Mouse (Mus musculus) embryonic facial prominence, embryonic 10.5 days (tissue): ENCODE results near the gene Lipm. TPM values are rescaled to one million over a fixed set of nuclear protein-coding genes. Genes with fewer than 3 reads are reported as not detected.

ENCODE experiments used
- DNase-seq: peaks from one replicate; pipeline ENCODE4 v3.0.0-alpha.2; 2017; ENCODE audit warnings: low spot score
- H3K27ac ChIP-seq: fragments of 300-500 bp; sonication (generic); replicated peaks from 2 replicates; pipeline ENCODE4 v1.5.1; 2016; ENCODE audit warnings: mild to moderate bottlenecking
- H3K27me3 ChIP-seq: fragments of 300-500 bp; sonication (generic); replicated peaks from 2 replicates; pipeline ENCODE4 v1.6.1; 2016; ENCODE audit warnings: low read depth, mild to moderate bottlenecking; ENCODE audit not compliant: poor library complexity, severe bottlenecking
- H3K36me3 ChIP-seq: fragments of 300-500 bp; sonication (generic); replicated peaks from 2 replicates; pipeline ENCODE4 v1.6.1; 2016; ENCODE audit warnings: mild to moderate bottlenecking, moderate library complexity
- H3K4me1 ChIP-seq: fragments of 300-500 bp; sonication (generic); 2 replicates; pipeline ENCODE4 v1.6.1; 2016
- H3K4me3 ChIP-seq: fragments of 300-500 bp; sonication (generic); 2 replicates; pipeline ENCODE4 v1.5.1; 2016; ENCODE audit warnings: mild to moderate bottlenecking, moderate library complexity
- H3K9me3 ChIP-seq: fragments of 300-500 bp; sonication (generic); 2 replicates; pipeline ENCODE4 v1.6.1; 2016; ENCODE audit warnings: mild to moderate bottlenecking
- WGBS: fragments of 180-500 bp; shearing (Covaris S2); methylation state at CpG from one replicate; pipeline ENCODE4 v1.1.7; 2016; 5-methylcytosine and 5-hydroxymethylcytosine counted together
- polyA plus RNA-seq: library from polyadenylated mRNA; unstranded; fragments of >200 nt; fragmentation: Nextera tagmentation; extraction: Ambion mirVana; gene quantifications from 2 replicates; pipeline ENCODE4 v1.2.1, GENCODE M21; 2016

Lipm gene
- not detected in 2 replicates for polyA plus RNA-seq

DNA sequence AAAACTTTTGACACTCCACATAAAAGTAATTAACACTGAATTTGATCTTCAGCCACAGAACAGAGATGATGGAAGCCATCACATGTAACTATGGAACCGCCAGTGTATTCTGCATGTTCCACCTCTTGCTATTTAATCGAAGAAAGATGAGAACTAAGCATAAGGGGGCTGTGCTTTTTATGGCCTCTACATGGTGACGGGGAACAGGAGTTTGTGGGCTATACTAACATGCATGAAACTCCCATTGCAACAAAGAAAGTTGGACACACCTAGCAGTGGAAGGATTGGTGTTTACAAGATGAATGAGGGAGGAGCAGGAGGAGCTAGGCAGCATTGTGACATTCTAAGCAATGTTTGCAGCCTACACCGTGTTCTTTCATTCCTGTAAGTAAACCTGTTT lies at the start of gene Lipm:
Gene Lipm (plus strand): TSS at position 301 of the 400 bp plus-strand sequence.
- Histone ChIP-seq H3K4me3 (no peak within 1 kb of the TSS), H3K27ac (no peak within 1 kb of the TSS)
- WGBS, result 86% methylated on average over 4 of the region's 4 CpGs

DNA sequence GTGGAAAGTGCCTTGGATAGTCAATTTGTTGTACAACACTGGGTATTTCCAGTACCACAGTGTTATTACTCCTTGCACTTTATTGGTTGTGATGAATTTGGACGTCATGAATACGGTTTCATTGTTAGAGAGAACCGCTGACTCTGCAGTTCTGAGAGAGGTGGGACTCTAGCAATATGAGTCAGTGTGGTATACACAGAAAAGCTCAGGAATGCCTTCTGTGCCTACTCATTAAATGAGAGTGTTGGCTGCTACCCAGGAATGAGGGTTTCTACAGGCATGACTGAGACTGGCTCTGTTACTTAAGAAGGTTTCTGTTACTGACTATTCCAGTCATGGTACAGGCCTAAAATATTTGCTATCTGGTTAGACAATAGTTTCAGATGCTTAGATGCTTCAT lies 49.2 kb upstream of the Lipm start:
- Histone ChIP-seq H3K27ac (no peak overlapping the region), H3K4me3 (no peak overlapping the region), H3K27me3 (no peaks in the 10 kb centered on the region), H3K36me3 (no peaks in the 10 kb centered on the region), H3K4me1 (no peaks in the 10 kb centered on the region), H3K9me3 (no peaks in the 10 kb centered on the region)
- 90% methylated on average over 3 of the region's 3 CpGs for WGBS
- DNase-seq, result no peak

More for the DNA sequence above, at the start of gene Lipm:
- Histone ChIP-seq H3K4me1 (no peaks in the 10 kb centered on the region), H3K36me3 (no peaks in the 10 kb centered on the region), H3K9me3 (no peaks in the 10 kb centered on the region), H3K27me3 (no peaks in the 10 kb centered on the region)
- DNase-seq, result no peak

DNA sequence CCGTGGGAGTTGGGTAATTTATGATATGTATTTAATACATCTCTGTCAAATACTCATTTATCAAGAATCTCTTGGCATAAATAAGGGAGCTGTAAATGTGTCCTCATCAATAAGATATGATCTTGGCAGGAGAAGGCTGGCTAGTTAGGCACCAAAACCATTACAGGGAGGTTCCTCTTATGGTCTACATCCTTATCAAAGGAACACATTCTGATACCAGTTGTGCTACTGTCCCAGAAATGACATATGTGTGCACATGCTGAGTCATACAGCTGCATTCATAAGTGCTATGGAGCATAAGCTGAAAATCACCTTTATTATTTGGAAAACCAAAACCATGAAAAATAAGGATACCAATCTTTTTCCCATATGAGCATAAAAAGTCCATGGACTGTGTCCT lies 37.2 kb upstream of the Lipm start:
- H3K4me1 ChIP-seq, result no peaks in the 10 kb centered on the region
- no peaks in the 10 kb centered on the region for H3K36me3 ChIP-seq
- H3K4me3 ChIP-seq, result no peak overlapping the region
- no peak for DNase-seq
- no peak overlapping the region for H3K27ac ChIP-seq
- H3K27me3 ChIP-seq, result no peaks in the 10 kb centered on the region
- WGBS, result 74% methylated on average over 1 of the region's 1 CpGs
- H3K9me3 ChIP-seq, result no peaks in the 10 kb centered on the region

DNA sequence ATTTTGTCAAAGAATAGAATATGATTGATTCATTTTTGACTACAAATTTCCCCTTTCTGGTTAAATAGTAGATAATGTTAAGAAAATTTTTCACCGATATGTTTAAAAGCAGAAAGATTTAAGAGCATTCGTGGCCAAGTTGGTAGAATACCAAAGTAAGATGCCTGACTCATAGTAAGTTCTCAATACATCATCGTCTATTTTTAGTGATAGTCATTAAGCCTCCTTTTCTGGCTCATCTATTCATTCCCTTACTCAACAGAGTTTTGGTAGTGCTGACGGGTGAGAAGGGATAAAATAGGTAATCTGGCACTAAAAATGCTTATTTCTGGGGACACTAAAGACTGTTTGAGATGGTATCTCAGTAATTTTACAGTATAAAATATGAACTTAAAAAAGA lies 36.7 kb upstream of the Lipm start:
- H3K27me3 ChIP-seq, result no peaks in the 10 kb centered on the region
- no peaks in the 10 kb centered on the region for H3K9me3 ChIP-seq
- no peak for DNase-seq
- H3K36me3 ChIP-seq, result no peaks in the 10 kb centered on the region
- no peak overlapping the region for H3K4me3 ChIP-seq
- no peaks in the 10 kb centered on the region for H3K4me1 ChIP-seq
- 84% methylated on average over 4 of the region's 4 CpGs for WGBS
- no peak overlapping the region for H3K27ac ChIP-seq

DNA sequence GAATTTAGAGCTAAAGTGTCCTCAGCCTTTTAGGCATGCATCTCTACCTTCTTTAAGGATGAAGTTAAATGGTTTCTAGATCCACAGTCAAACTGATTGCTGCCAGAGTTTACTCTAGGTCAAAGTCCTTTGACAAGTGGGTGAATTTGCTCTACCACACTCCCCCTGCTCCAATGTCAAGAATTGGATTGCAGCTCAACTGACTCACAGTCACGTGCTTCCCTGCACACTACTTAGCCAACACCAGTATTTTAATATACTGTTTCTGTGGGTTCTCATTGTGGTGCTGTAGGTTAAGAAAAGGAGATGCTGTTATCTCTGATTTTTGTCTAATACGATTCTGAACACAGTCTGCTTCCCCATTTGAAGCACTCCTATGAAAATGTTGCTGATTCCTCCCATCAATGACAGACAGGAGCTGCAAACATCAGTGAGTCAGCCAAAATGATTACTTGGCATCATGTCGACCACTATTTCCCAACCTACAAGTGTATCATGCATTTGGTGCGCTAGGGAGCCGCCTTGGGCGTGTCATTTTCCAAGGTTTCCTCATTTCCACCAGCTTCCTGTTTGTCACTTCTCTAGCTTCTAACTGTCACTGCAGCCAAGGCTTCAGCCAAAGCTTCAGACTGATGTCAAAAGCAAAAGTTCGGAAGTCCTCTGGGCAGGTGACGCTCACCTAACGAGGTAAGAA lies 33.8 kb upstream of the Lipm start, which contains the start of gene Lipn:
Gene Lipn (plus strand): TSS at position 580 of the 694 bp plus-strand sequence.
- 88% methylated on average over 9 of the region's 9 CpGs for WGBS
- no peak for DNase-seq
- Histone ChIP-seq H3K27ac (no peak within 1 kb of the TSS), H3K27me3 (no peaks in the 10 kb centered on the region), H3K4me1 (no peaks in the 10 kb centered on the region), H3K4me3 (no peak within 1 kb of the TSS), H3K36me3 (no peaks in the 10 kb centered on the region), H3K9me3 (no peaks in the 10 kb centered on the region)

DNA sequence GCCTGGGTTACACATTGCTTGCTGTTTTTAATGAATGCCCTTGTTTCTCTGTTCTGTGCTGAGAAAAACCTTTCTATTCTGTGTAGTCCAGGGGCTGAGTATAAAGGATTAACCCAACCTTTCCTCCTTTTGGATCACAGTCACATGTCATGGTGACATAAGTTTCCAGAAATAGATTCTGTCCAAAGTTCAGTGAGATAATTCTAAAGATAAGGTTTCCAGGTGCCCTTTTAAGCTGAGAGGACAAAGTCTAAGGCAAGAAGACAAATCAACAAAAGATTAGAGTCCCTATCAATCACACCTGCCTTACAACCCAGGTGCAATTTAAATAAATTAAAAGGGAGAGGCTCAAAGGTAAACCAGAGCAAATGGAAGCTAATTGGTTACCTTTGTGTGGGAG lies 26.5 kb upstream of the Lipm start:
- no peaks in the 10 kb centered on the region for H3K27me3 ChIP-seq
- H3K4me1 ChIP-seq, result no peaks in the 10 kb centered on the region
- H3K27ac ChIP-seq, result no peak overlapping the region
- H3K9me3 ChIP-seq, result no peaks in the 10 kb centered on the region
- H3K36me3 ChIP-seq, result no peaks in the 10 kb centered on the region
- DNase-seq, result no peak
- H3K4me3 ChIP-seq, result no peak overlapping the region

DNA sequence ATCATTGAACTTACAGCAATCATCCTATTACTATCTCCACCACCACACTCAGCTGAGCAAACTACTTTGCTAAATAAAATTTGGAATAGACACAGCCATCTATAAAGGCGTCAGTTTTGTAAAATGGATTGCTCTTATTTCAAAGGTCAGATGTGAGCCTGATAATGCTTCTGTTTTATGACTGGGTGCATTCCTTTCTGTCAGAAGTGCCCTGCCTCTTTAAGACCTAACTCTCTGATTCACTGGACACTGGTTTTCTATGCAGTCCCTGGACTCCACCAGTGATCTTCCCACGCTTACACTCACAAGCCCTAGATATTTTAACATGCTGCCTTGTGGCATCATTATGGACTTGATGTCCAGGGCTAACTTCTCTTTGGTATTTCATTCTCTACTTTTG lies 22.6 kb upstream of the Lipm start:
- no peak overlapping the region for H3K27ac ChIP-seq
- no peaks in the 10 kb centered on the region for H3K9me3 ChIP-seq
- 85% methylated on average over 2 of the region's 2 CpGs for WGBS
- H3K27me3 ChIP-seq, result no peaks in the 10 kb centered on the region
- no peak for DNase-seq
- H3K4me1 ChIP-seq, result no peaks in the 10 kb centered on the region
- no peaks in the 10 kb centered on the region for H3K36me3 ChIP-seq
- H3K4me3 ChIP-seq, result no peak overlapping the region

DNA sequence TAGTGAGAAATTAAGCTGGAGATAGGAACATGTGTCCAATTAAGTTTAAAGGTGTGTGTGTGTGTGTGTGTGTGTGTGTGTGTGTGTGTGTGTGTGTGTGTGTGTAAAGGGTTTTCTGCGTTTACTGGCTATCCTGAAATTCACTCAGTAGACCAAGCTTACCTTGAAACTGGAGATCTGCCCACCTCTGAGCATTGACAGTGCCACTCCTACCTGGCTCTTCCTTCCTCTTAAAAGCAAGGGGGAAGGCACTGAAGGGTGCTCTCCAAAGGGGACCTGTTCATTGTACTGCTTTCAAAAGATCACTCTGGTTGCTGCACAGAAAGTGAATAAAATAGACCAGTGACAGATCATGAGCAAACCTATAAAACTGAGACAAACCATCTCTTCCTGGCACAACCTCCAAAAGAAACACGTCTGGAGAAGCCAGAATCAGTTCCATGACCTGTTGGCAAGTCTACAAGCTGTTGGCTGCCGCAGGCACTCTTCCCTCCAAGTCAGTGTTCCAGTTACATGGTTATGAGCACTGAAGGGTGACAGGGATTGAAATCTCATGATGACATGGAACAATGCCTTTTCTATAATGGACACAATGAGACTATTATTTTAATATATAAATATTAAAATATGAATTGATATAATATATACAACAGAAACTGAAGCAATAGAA lies 11.6 kb upstream of the Lipm start:
- no peaks in the 10 kb centered on the region for H3K9me3 ChIP-seq
- no peak overlapping the region for H3K4me3 ChIP-seq
- WGBS, result 85% methylated on average over 3 of the region's 3 CpGs
- no peaks in the 10 kb centered on the region for H3K4me1 ChIP-seq
- no peaks in the 10 kb centered on the region for H3K27me3 ChIP-seq
- DNase-seq, result no peak
- H3K36me3 ChIP-seq, result no peaks in the 10 kb centered on the region
- H3K27ac ChIP-seq, result no peak overlapping the region

DNA sequence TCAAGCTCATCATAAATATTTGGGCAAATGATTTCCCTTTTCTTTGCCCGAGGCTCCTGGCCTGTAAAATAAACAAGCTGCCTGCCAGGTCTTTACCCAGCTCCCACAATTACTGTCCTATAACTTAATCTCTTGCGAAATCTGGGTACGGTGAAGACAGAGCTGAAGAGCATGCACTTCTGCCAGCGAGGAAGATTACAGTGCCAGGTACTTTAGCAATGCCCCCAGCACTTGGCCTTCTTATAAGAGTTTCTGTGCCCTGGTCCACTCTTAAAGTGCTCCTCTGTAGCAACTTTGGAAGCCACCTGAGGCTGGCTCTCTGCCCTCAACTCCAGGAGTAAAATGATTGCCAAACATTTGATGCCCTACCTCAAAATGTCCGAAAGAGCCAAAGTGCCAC lies 5.4 kb upstream of the Lipm start:
- H3K4me1 ChIP-seq, result no peaks in the 10 kb centered on the region
- no peaks in the 10 kb centered on the region for H3K9me3 ChIP-seq
- no peak for DNase-seq
- H3K27ac ChIP-seq, result no peak overlapping the region
- WGBS, result 85% methylated on average over 5 of the region's 5 CpGs
- no peaks in the 10 kb centered on the region for H3K27me3 ChIP-seq
- H3K36me3 ChIP-seq, result no peaks in the 10 kb centered on the region
- no peak overlapping the region for H3K4me3 ChIP-seq

DNA sequence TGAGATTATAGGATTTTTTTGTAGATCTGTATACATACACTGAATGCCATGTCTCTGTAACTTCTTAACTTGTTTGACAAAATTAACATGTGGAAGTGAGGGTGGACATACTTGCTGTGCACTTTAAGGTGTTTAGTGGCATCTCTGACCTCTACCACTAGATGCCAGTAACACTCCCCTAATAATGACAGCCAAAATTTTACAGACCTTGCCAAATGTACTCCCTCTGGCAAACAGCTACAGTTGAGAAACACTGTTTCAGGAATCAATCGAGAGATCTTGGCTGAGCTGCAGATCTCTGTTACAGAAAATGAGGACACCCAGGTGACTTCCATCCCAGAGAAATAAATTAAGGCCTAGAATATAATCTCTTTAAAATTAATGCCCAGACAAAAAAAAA lies 4.5 kb upstream of the Lipm start:
- WGBS, result 81% methylated on average over 1 of the region's 1 CpGs
- Histone ChIP-seq H3K9me3 (no peaks in the 10 kb centered on the region), H3K4me3 (no peak overlapping the region), H3K27ac (no peak overlapping the region), H3K4me1 (no peaks in the 10 kb centered on the region), H3K36me3 (no peaks in the 10 kb centered on the region), H3K27me3 (no peaks in the 10 kb centered on the region)
- no peak for DNase-seq

DNA sequence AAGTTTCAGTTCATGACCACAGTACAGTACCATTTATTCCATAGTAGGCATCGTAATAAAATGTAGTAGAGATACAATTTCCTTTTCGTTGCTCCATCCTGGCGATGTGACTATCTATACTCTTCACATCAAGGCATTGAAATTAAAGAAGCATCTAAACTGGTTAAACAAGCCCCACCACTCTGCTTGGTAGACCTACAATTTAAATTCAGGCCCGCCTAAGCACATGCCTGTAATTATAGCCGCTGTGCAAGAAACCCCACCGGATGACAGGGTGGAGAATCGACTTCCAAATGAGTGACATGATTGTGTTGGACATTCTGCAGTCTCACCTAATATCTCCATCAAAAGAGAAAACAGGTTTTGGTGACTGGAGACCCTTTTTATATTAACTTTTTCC lies 1.2 kb downstream of the Lipm start:
- Histone ChIP-seq H3K27ac (no peak overlapping the region), H3K9me3 (no peaks in the 10 kb centered on the region), H3K27me3 (no peaks in the 10 kb centered on the region), H3K4me3 (no peak overlapping the region), H3K36me3 (no peaks in the 10 kb centered on the region), H3K4me1 (no peaks in the 10 kb centered on the region)
- WGBS, result 79% methylated on average over 7 of the region's 7 CpGs
- no peak for DNase-seq

DNA sequence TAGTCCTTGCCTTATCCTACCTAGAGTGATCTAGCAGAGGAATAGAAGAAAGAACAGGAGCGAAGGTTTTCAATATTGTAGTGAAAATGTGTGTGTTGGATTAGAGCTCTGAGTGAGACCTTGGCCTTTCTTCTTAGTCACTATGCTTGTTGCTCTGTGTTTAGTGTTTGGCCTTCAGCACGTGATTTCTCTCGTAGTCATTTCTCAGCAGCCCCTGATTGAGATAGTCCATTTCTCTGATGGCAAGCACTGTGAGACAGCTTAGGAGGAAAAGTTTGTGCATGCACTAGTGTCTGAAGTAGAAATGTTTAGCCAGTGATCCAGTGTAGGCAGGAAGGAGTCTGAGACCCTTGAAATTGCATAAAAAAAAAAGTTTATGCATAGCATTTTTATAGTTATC lies 4.1 kb downstream of the Lipm start:
- no peak for DNase-seq
- Histone ChIP-seq H3K27ac (no peak overlapping the region), H3K27me3 (no peaks in the 10 kb centered on the region), H3K36me3 (no peaks in the 10 kb centered on the region), H3K9me3 (no peaks in the 10 kb centered on the region), H3K4me1 (no peaks in the 10 kb centered on the region), H3K4me3 (no peak overlapping the region)
- 91% methylated on average over 3 of the region's 3 CpGs for WGBS

DNA sequence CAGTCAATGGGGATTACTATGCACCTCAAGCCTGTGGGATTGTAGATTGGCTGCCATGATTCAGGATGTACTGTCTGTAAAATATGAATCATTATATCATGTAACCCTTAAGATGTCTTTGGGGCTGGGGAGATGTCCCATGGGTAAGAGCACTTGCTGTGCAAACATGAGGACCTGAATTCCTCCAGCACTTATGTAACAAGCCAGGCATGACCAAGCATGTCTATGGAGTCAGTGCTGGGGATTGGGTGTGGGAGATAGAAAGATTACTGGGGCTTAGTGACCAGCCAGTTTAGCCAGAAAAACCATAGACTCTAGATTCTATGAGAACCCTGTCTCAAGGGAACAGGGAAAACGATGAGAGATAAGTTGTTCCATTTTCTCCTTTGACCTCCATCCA lies 18.4 kb downstream of the Lipm start:
- no peaks in the 10 kb centered on the region for H3K27me3 ChIP-seq
- 90% methylated on average over 1 of the region's 1 CpGs for WGBS
- no peak overlapping the region for H3K4me3 ChIP-seq
- DNase-seq, result no peak
- H3K36me3 ChIP-seq, result no peaks in the 10 kb centered on the region
- H3K4me1 ChIP-seq, result peaks cover 3% of the 10 kb centered on the region; the same call in 1 of the 2 replicates
- no peak overlapping the region for H3K27ac ChIP-seq
- no peaks in the 10 kb centered on the region for H3K9me3 ChIP-seq
